Mouse (Mus musculus): ENCODE measurements around the gene Rbms2. TPM values are rescaled to one million over a fixed set of nuclear protein-coding genes. Genes with fewer than 3 reads are reported as not detected.

The Rbms2 gene
- polyA plus RNA-seq, 1 experiment: 76.2 TPM

- WGBS: 30% methylated on average over 4 of the region's 4 CpGs
- no peaks in the 10 kb centered on the region for H3K27me3 ChIP-seq (ENCODE audit: control insufficient read depth, insufficient read depth, low read length)
- no peak for TF ChIP-seq POLR2A (IDR thresholded peaks at IDR 0.05; ENCODE audit: control insufficient read depth, extremely low read depth, insufficient read depth, low read length, poor library complexity)
- peaks cover 21% of the 10 kb centered on the region for H3K4me1 ChIP-seq (replicated peaks; ENCODE audit: control insufficient read depth, insufficient read depth, low read length)
- H3K36me3 ChIP-seq (ENCODE audit: control insufficient read depth, insufficient read depth, low read length): no peaks in the 10 kb centered on the region
- no peak overlapping the region for H3K27ac ChIP-seq (ENCODE audit: control insufficient read depth, insufficient read depth, low read length)
- H3K4me3 ChIP-seq (ENCODE audit: control insufficient read depth, insufficient read depth, low read length): no peak overlapping the region
- DNase-seq: no peak
These were observed 83.8 kb downstream of the Rbms2 start for GRCm38 (mm10) chr10:128096313-128096692.

GRCm38 (mm10) chr10:128095003-128095636 is 85.0 kb downstream of the Rbms2 start:
- Histone ChIP-seq H3K4me1 (replicated peaks; ENCODE audit: control insufficient read depth, insufficient read depth, low read length) (peaks cover 22% of the 10 kb centered on the region), H3K4me3 (ENCODE audit: control insufficient read depth, insufficient read depth, low read length) (no peak overlapping the region), H3K36me3 (ENCODE audit: control insufficient read depth, insufficient read depth, low read length) (peaks cover 2% of the 10 kb centered on the region), H3K27ac (ENCODE audit: control insufficient read depth, insufficient read depth, low read length) (peak overlapping the region; percentile 16; the same call in 1 of the 2 replicates), H3K27me3 (ENCODE audit: control insufficient read depth, insufficient read depth, low read length) (no peaks in the 10 kb centered on the region)
- no peak for DNase-seq
- TF ChIP-seq POLR2A (IDR thresholded peaks at IDR 0.05; ENCODE audit: control insufficient read depth, extremely low read depth, insufficient read depth, low read length, poor library complexity): no peak
- TF ChIP-seq CTCF (IDR thresholded peaks at IDR 0.05; ENCODE audit: borderline replicate concordance, control insufficient read depth, extremely low read depth, insufficient read depth, low read length, poor library complexity): no peak
- WGBS: 30% methylated on average over 9 of the region's 9 CpGs

DNA sequence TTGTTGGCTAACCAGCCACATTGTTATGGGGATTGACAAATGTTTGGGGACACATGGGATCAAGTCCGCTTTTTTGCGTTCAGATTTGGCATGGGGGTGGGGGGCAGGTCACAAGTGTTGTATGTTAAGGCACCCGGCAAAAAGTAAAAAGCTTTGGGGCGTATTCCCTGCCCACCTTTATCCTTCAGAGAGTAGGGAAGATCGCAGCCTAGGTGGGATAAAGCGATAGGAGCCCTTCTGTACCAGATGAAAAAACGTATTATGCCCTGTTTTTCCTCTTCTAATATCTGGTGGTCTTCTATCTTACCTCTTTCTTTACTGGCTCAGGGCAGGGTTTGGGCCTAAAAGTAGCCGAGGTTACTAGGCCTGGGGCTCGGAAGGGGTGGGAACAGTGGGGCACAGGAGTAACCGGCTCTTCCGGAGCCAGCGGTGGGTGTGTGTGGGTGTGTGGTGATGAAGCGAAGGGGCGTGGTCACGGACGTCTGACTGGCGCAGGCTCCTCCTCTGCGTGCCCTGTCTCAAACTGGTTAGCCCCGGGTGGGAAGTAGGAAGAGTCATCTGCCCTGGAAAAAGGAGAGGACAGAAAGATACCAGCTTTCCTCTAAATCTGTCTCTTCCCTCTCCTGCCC is 85.6 kb downstream of the Rbms2 start:
- peak overlapping the region; percentile 30 for H3K4me3 ChIP-seq (ENCODE audit: control insufficient read depth, insufficient read depth, low read length)
- TF ChIP-seq POLR2A (IDR thresholded peaks at IDR 0.05; ENCODE audit: control insufficient read depth, extremely low read depth, insufficient read depth, low read length, poor library complexity) (peak; percentile 44; the same call in 1 of the 2 replicates), CTCF (IDR thresholded peaks at IDR 0.05; ENCODE audit: borderline replicate concordance, control insufficient read depth, extremely low read depth, insufficient read depth, low read length, poor library complexity) (no peak)
- peak overlapping the region; percentile 94 for H3K27ac ChIP-seq (ENCODE audit: control insufficient read depth, insufficient read depth, low read length)
- H3K27me3 ChIP-seq (ENCODE audit: control insufficient read depth, insufficient read depth, low read length): no peaks in the 10 kb centered on the region
- peak; percentile 94 for DNase-seq
- peaks cover 22% of the 10 kb centered on the region for H3K4me1 ChIP-seq (replicated peaks; ENCODE audit: control insufficient read depth, insufficient read depth, low read length)
- peaks cover 9% of the 10 kb centered on the region for H3K36me3 ChIP-seq (ENCODE audit: control insufficient read depth, insufficient read depth, low read length)
- WGBS: 7% methylated on average over 19 of the region's 19 CpGs

DNA sequence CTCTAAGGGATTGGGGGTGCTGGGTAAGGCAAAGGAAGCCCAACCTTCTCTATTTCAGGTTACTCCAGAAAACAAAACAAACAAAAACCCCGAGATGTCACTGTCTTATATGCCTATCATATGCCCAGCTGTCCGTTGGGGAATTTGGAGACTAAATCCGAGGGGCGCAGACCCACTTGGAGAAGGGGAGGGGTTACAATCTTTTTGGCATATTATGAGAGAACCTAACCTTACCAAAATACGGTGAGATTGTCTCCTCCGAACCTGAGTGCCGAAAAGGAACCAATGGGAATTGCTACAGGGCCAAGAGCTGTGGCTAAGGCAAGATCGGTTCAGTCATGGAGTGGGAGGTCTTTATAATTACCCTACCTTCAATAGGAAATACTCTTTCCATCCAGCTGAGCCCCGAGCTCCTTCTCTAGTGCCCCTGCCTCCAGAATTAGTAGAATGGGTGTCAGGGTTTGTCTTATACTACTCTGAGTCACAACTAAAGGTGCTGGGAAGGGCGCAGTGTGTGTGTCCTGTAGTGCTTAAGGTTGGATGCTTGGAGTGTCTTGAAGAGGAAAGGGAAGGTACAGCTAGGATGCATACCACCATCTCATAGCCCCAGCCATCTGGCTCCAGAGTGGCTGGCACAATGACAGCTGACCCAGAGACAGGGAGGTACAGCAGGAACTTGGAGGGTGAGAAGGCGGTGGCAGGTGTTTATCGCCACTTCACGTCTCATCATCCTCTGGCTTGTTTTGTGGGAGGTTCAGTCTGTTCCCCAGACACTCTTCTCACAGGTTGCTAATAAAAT is 86.4 kb downstream of the Rbms2 start:
- peak overlapping the region; percentile 75 for H3K4me3 ChIP-seq (ENCODE audit: control insufficient read depth, insufficient read depth, low read length)
- DNase-seq: peak; percentile 36
- H3K27ac ChIP-seq (ENCODE audit: control insufficient read depth, insufficient read depth, low read length): peak overlapping the region; percentile 94
- no peaks in the 10 kb centered on the region for H3K27me3 ChIP-seq (ENCODE audit: control insufficient read depth, insufficient read depth, low read length)
- TF ChIP-seq CTCF (IDR thresholded peaks at IDR 0.05; ENCODE audit: borderline replicate concordance, control insufficient read depth, extremely low read depth, insufficient read depth, low read length, poor library complexity) (no peak), POLR2A (IDR thresholded peaks at IDR 0.05; ENCODE audit: control insufficient read depth, extremely low read depth, insufficient read depth, low read length, poor library complexity) (no peak)
- WGBS: 17% methylated on average over 13 of the region's 13 CpGs
- H3K4me1 ChIP-seq (replicated peaks; ENCODE audit: control insufficient read depth, insufficient read depth, low read length): peaks cover 22% of the 10 kb centered on the region
- H3K36me3 ChIP-seq (ENCODE audit: control insufficient read depth, insufficient read depth, low read length): peaks cover 16% of the 10 kb centered on the region

- H3K27me3 ChIP-seq (ENCODE audit: control insufficient read depth, insufficient read depth, low read length): no peaks in the 10 kb centered on the region
- peak overlapping the region; percentile 75 for H3K4me3 ChIP-seq (ENCODE audit: control insufficient read depth, insufficient read depth, low read length)
- under 1% methylated on average over 81 of the region's 88 CpGs for WGBS
- no peak for TF ChIP-seq CTCF (IDR thresholded peaks at IDR 0.05; ENCODE audit: borderline replicate concordance, control insufficient read depth, extremely low read depth, insufficient read depth, low read length, poor library complexity)
- peak; percentile 3; the same call in 1 of the 2 replicates for TF ChIP-seq POLR2A (IDR thresholded peaks at IDR 0.05; ENCODE audit: control insufficient read depth, extremely low read depth, insufficient read depth, low read length, poor library complexity)
- peak; percentile 84 for DNase-seq
- H3K36me3 ChIP-seq (ENCODE audit: control insufficient read depth, insufficient read depth, low read length): peaks cover 25% of the 10 kb centered on the region
- peaks cover 22% of the 10 kb centered on the region for H3K4me1 ChIP-seq (replicated peaks; ENCODE audit: control insufficient read depth, insufficient read depth, low read length)
- peak overlapping the region; percentile 94 for H3K27ac ChIP-seq (ENCODE audit: control insufficient read depth, insufficient read depth, low read length)
These were observed 87.3 kb downstream of the Rbms2 start for GRCm38 (mm10) chr10:128092506-128093495.
